Mouse (Mus musculus) spleen, adult 2 months (tissue): ENCODE results near the gene Nphp3.

Experiments used
- CTCF ChIP-seq: fragments of 200-500 bp; IDR thresholded peaks from 2 replicates; pipeline ENCODE4 v1.5.1; 2011; ENCODE audit warnings: mild to moderate bottlenecking, inconsistent platforms; ENCODE audit not compliant: insufficient read depth, insufficient read length, insufficient replicate concordance; ENCODE audit errors: extremely low read depth
- POLR2A ChIP-seq: fragments of 200-500 bp; IDR thresholded peaks from 2 replicates; pipeline ENCODE4 v1.6.1; 2011; ENCODE audit warnings: low read depth, low read length, inconsistent platforms

GRCm38 (mm10) chr9:104063244-104063961 lies 61.1 kb downstream of the Nphp3 start, which contains the start of gene Acad11:
- TF ChIP-seq CTCF, result no peak
- no peak for TF ChIP-seq POLR2A
